Mouse (Mus musculus) heart, postnatal 0 days (tissue): ENCODE data around the gene Tmem198.

Experiments
- CTCF ChIP-seq: IDR thresholded peaks from 2 replicates; pipeline ENCODE4 v1.5.1; 2016; ENCODE audit warnings: antibody characterized with exemption, control low read depth, low read depth
- EP300 ChIP-seq: IDR thresholded peaks from 2 replicates; pipeline ENCODE4 v1.6.1; 2016; ENCODE audit warnings: antibody characterized with exemption, low read depth

- TF ChIP-seq CTCF (no peak), EP300 (no peak)
Measured at GRCm38 (mm10) chr1:75487040-75487404, 7.7 kb downstream of the Tmem198 start.
